Mouse (Mus musculus) stomach, embryonic 16.5 days (tissue): Measurements from ENCODE around the gene Ankrd2. TPM values are rescaled to one million over a fixed set of nuclear protein-coding genes. Genes with fewer than 3 reads are reported as not detected.

Experiments used
- ATAC-seq: fragments of 200-750 bp; cut with Nextera tagmentation; 2 replicates; pipeline ENCODE4 v1.8.0; 2017; ENCODE audit warnings: moderate number of reproducible peaks, moderate TSS enrichment; ENCODE audit not compliant: insufficient read depth, low FRiP score
- H3K27ac ChIP-seq: fragments of 300-500 bp; sonication (generic); 2 replicates; pipeline ENCODE4 v1.5.1; 2014; ENCODE audit warnings: low read length
- H3K27me3 ChIP-seq: fragments of 300-500 bp; sonication (generic); 2 replicates; pipeline ENCODE4 v1.6.1; 2014; ENCODE audit warnings: low read length, control low read depth, mixed read lengths; ENCODE audit not compliant: control insufficient read depth, insufficient read depth
- H3K36me3 ChIP-seq: fragments of 300-500 bp; sonication (generic); 2 replicates; pipeline ENCODE4 v1.6.1; 2014; ENCODE audit warnings: low read length; ENCODE audit not compliant: control insufficient read depth, insufficient read depth
- H3K4me1 ChIP-seq: fragments of 300-500 bp; sonication (generic); 2 replicates; pipeline ENCODE4 v1.6.1; 2014; ENCODE audit warnings: low read length, control low read depth, mixed read lengths; ENCODE audit not compliant: control insufficient read depth, insufficient read depth
- H3K4me2 ChIP-seq: fragments of 300-500 bp; sonication (generic); 2 replicates; pipeline ENCODE4 v1.6.1; 2014; ENCODE audit warnings: low read depth, low read length, mixed read lengths
- H3K4me3 ChIP-seq: fragments of 300-500 bp; sonication (generic); replicated peaks from 2 replicates; pipeline ENCODE4 v1.5.1; 2014; ENCODE audit warnings: mild to moderate bottlenecking, low read length
- H3K9ac ChIP-seq: fragments of 300-500 bp; sonication (generic); 2 replicates; pipeline ENCODE4 v1.6.1; 2014; ENCODE audit warnings: low read length
- H3K9me3 ChIP-seq: fragments of 300-500 bp; sonication (generic); replicated peaks from 2 replicates; pipeline ENCODE4 v1.6.1; 2016; ENCODE audit warnings: low read length, control low read depth; ENCODE audit not compliant: control insufficient read depth
- whole genome bisulfite sequencing: fragments of 180-500 bp; shearing (Covaris S2); extraction: QIAGEN DNeasy Blood & Tissue Kit; methylation state at CpG from one replicate; pipeline ENCODE4 v1.1.7; 2014; 5-methylcytosine and 5-hydroxymethylcytosine counted together
- polyA plus RNA-seq: library from polyadenylated mRNA; unstranded; fragments of >200 nt; fragmentation: Nextera tagmentation; extraction: Ambion mirVana; gene quantifications from 2 replicates; pipeline ENCODE4 v1.2.1, GENCODE M21; 2015

Gene Ankrd2
- polyA plus RNA-seq, 1 experiment from 2014 or later, result 0.84 TPM

GRCm38 (mm10) chr19:41998770-41999548 is 36.8 kb upstream of the Ankrd2 start:
- H3K27ac ChIP-seq, result no peak overlapping the region; the same call in 1 of the 2 replicates
- H3K4me1 ChIP-seq, result peaks cover 28% of the 10 kb centered on the region

GRCm38 (mm10) chr19:41999688-42000283 is 36.0 kb upstream of the Ankrd2 start:
- Histone ChIP-seq H3K4me2 (no peak overlapping the region), H3K36me3 (no peaks in the 10 kb centered on the region), H3K4me3 (no peak overlapping the region), H3K4me1 (peaks cover 24% of the 10 kb centered on the region), H3K27ac (peak overlapping the region; percentile 80), H3K27me3 (no peaks in the 10 kb centered on the region), H3K9ac (no peak overlapping the region), H3K9me3 (no peaks in the 10 kb centered on the region)
- 85% methylated on average over 4 of the region's 4 CpGs for WGBS
- no peak for ATAC-seq

More at GRCm38 (mm10) chr19:41998770-41999548, 36.8 kb upstream of the Ankrd2 start:
- Histone ChIP-seq H3K9ac (no peak overlapping the region), H3K9me3 (no peaks in the 10 kb centered on the region), H3K4me2 (no peak overlapping the region), H3K36me3 (no peaks in the 10 kb centered on the region), H3K4me3 (no peak overlapping the region), H3K27me3 (no peaks in the 10 kb centered on the region)
- WGBS, result 86% methylated on average over 9 of the region's 9 CpGs
- no peak for ATAC-seq

- H3K9ac ChIP-seq, result 0 out of 2 replicates have a peak overlapping the region, but pooled peaks have one; percentile 25
These were observed 35.3 kb upstream of the Ankrd2 start for GRCm38 (mm10) chr19:42000446-42000958.

GRCm38 (mm10) chr19:42001253-42001980 is 34.4 kb upstream of the Ankrd2 start:
- WGBS, result 81% methylated on average over 12 of the region's 12 CpGs
- Histone ChIP-seq H3K9ac (no peak overlapping the region), H3K4me1 (peaks cover 26% of the 10 kb centered on the region), H3K4me2 (no peak overlapping the region), H3K27ac (peak overlapping the region; percentile 80), H3K9me3 (no peaks in the 10 kb centered on the region), H3K36me3 (no peaks in the 10 kb centered on the region), H3K27me3 (no peaks in the 10 kb centered on the region), H3K4me3 (no peak overlapping the region)
- no peak for ATAC-seq

More at GRCm38 (mm10) chr19:42000446-42000958, 35.3 kb upstream of the Ankrd2 start:
- Histone ChIP-seq H3K27ac (peak overlapping the region; percentile 80), H3K9me3 (no peaks in the 10 kb centered on the region), H3K27me3 (no peaks in the 10 kb centered on the region), H3K4me1 (peaks cover 24% of the 10 kb centered on the region), H3K36me3 (no peaks in the 10 kb centered on the region), H3K4me3 (no peak overlapping the region), H3K4me2 (no peak overlapping the region)
- ATAC-seq, result peak; percentile 49
- WGBS, result 26% methylated on average over 4 of the region's 4 CpGs

GRCm38 (mm10) chr19:42004258-42004657 is 31.5 kb upstream of the Ankrd2 start:
- no peak overlapping the region for H3K9ac ChIP-seq
- no peak overlapping the region for H3K27ac ChIP-seq
- no peaks in the 10 kb centered on the region for H3K36me3 ChIP-seq
- H3K4me2 ChIP-seq, result no peak overlapping the region
- H3K9me3 ChIP-seq, result no peaks in the 10 kb centered on the region
- H3K4me3 ChIP-seq, result no peak overlapping the region
- no peaks in the 10 kb centered on the region for H3K27me3 ChIP-seq
- H3K4me1 ChIP-seq, result peaks cover 34% of the 10 kb centered on the region
- ATAC-seq, result no peak
- WGBS, result 68% methylated on average over 6 of the region's 6 CpGs

- no peak for ATAC-seq
- no peak overlapping the region for H3K4me3 ChIP-seq
- no peaks in the 10 kb centered on the region for H3K36me3 ChIP-seq
- H3K9ac ChIP-seq, result no peak overlapping the region
- no peak overlapping the region for H3K4me2 ChIP-seq
- WGBS, result 62% methylated on average over 3 of the region's 3 CpGs
- H3K9me3 ChIP-seq, result no peaks in the 10 kb centered on the region
- H3K27ac ChIP-seq, result no peak overlapping the region
- H3K27me3 ChIP-seq, result no peaks in the 10 kb centered on the region
- peaks cover 23% of the 10 kb centered on the region for H3K4me1 ChIP-seq
These were observed 30.2 kb upstream of the Ankrd2 start for GRCm38 (mm10) chr19:42005616-42006015.

- no peak for ATAC-seq
- H3K27ac ChIP-seq, result no peak overlapping the region
- WGBS, result 55% methylated on average over 8 of the region's 8 CpGs
These were observed 29.2 kb upstream of the Ankrd2 start for GRCm38 (mm10) chr19:42006568-42006967.

GRCm38 (mm10) chr19:42008586-42008985 is 27.2 kb upstream of the Ankrd2 start:
- no peaks in the 10 kb centered on the region for H3K27me3 ChIP-seq
- no peak overlapping the region for H3K4me3 ChIP-seq
- ATAC-seq, result no peak
- no peaks in the 10 kb centered on the region for H3K36me3 ChIP-seq
- H3K4me2 ChIP-seq, result no peak overlapping the region
- no peak overlapping the region for H3K9ac ChIP-seq
- WGBS, result 57% methylated on average over 3 of the region's 3 CpGs
- no peak overlapping the region for H3K27ac ChIP-seq
- peaks cover 15% of the 10 kb centered on the region for H3K4me1 ChIP-seq
- no peaks in the 10 kb centered on the region for H3K9me3 ChIP-seq

More at GRCm38 (mm10) chr19:42006568-42006967, 29.2 kb upstream of the Ankrd2 start:
- Histone ChIP-seq H3K4me1 (peaks cover 15% of the 10 kb centered on the region), H3K4me2 (no peak overlapping the region), H3K36me3 (no peaks in the 10 kb centered on the region), H3K4me3 (no peak overlapping the region), H3K27me3 (no peaks in the 10 kb centered on the region), H3K9ac (no peak overlapping the region), H3K9me3 (no peaks in the 10 kb centered on the region)
